Mouse (Mus musculus): Measurements from ENCODE around the gene Hbq1b. TPM values are rescaled to one million over a fixed set of nuclear protein-coding genes. Genes with fewer than 3 reads are reported as not detected.
"Not testable (repeated sequence)": the region's sequence is repeated elsewhere in the genome, so short reads cannot be mapped to it uniquely, and the experiment has no call there.

Hbq1b gene
- polyA plus RNA-seq, 1 experiment from 2014 or later, result 1.6 TPM

GRCm38 (mm10) chr11:32293479-32293878 is 6.7 kb downstream of the Hbq1b start:
- H3K4me3 ChIP-seq (ENCODE audit: low read length); H3K4me2 ChIP-seq (replicated peaks; ENCODE audit: low read depth, low read length); H3K9me3 ChIP-seq (ENCODE audit: control insufficient read depth, low read length); H3K27ac ChIP-seq (ENCODE audit: low read depth, low read length); ATAC-seq (ENCODE audit: low FRiP score, low TSS enrichment); H3K27me3 ChIP-seq (ENCODE audit: control insufficient read depth, insufficient read depth, low read length); H3K4me1 ChIP-seq (ENCODE audit: control insufficient read depth, insufficient read depth, low read length); H3K36me3 ChIP-seq (ENCODE audit: control insufficient read depth, insufficient read depth, low read length); H3K9ac ChIP-seq (ENCODE audit: low read depth, low read length): not testable (repeated sequence)
- WGBS, result 71% methylated on average over 3 of the region's 3 CpGs

- ATAC-seq (ENCODE audit: low FRiP score, low TSS enrichment), result 0 out of 2 replicates have a peak, but pooled peaks have one; percentile 29
- H3K4me2 ChIP-seq (replicated peaks; ENCODE audit: low read depth, low read length); H3K9me3 ChIP-seq (ENCODE audit: control insufficient read depth, low read length); H3K9ac ChIP-seq (ENCODE audit: low read depth, low read length); H3K36me3 ChIP-seq (ENCODE audit: control insufficient read depth, insufficient read depth, low read length); H3K27me3 ChIP-seq (ENCODE audit: control insufficient read depth, insufficient read depth, low read length); H3K27ac ChIP-seq (ENCODE audit: low read depth, low read length); H3K4me3 ChIP-seq (ENCODE audit: low read length); H3K4me1 ChIP-seq (ENCODE audit: control insufficient read depth, insufficient read depth, low read length): not testable (repeated sequence)
- WGBS, result no CpG with 5 or more reads among the region's 4 CpGs
Observed at GRCm38 (mm10) chr11:32296203-32296602, 9.4 kb downstream of the Hbq1b start, which contains the start of gene Hba-a2. Gene Hba-a2 (plus strand): TSS chr11:32296489.

- ATAC-seq (ENCODE audit: low FRiP score, low TSS enrichment); H3K27ac ChIP-seq (ENCODE audit: low read depth, low read length); H3K4me3 ChIP-seq (ENCODE audit: low read length); H3K36me3 ChIP-seq (ENCODE audit: control insufficient read depth, insufficient read depth, low read length); H3K9me3 ChIP-seq (ENCODE audit: control insufficient read depth, low read length); H3K9ac ChIP-seq (ENCODE audit: low read depth, low read length); H3K27me3 ChIP-seq (ENCODE audit: control insufficient read depth, insufficient read depth, low read length); H3K4me2 ChIP-seq (replicated peaks; ENCODE audit: low read depth, low read length); H3K4me1 ChIP-seq (ENCODE audit: control insufficient read depth, insufficient read depth, low read length): not testable (repeated sequence)
- WGBS, result 40% methylated on average over 2 of the region's 2 CpGs
Observed at GRCm38 (mm10) chr11:32297417-32297816, 10.7 kb downstream of the Hbq1b start.

GRCm38 (mm10) chr11:32297866-32298531 is 11.2 kb downstream of the Hbq1b start:
- Histone ChIP-seq H3K4me2 (replicated peaks; ENCODE audit: low read depth, low read length) (no peak overlapping the region), H3K27ac (ENCODE audit: low read depth, low read length) (no peak overlapping the region), H3K9ac (ENCODE audit: low read depth, low read length) (no peak overlapping the region), H3K27me3 (ENCODE audit: control insufficient read depth, insufficient read depth, low read length) (no peaks in the 10 kb centered on the region; the same call in 1 of the 2 replicates), H3K9me3 (ENCODE audit: control insufficient read depth, low read length) (no peaks in the 10 kb centered on the region), H3K4me3 (ENCODE audit: low read length) (no peak overlapping the region), H3K36me3 (ENCODE audit: control insufficient read depth, insufficient read depth, low read length) (no peaks in the 10 kb centered on the region), H3K4me1 (ENCODE audit: control insufficient read depth, insufficient read depth, low read length) (no peaks in the 10 kb centered on the region)
- ATAC-seq (ENCODE audit: low FRiP score, low TSS enrichment), result no peak
- WGBS, result 89% methylated on average over 1 of the region's 1 CpGs

GRCm38 (mm10) chr11:32298532-32298918 is 11.8 kb downstream of the Hbq1b start:
- 96% methylated on average over 2 of the region's 2 CpGs for WGBS
- Histone ChIP-seq H3K4me3 (ENCODE audit: low read length) (no peak overlapping the region), H3K4me1 (ENCODE audit: control insufficient read depth, insufficient read depth, low read length) (no peaks in the 10 kb centered on the region), H3K4me2 (replicated peaks; ENCODE audit: low read depth, low read length) (no peak overlapping the region), H3K9me3 (ENCODE audit: control insufficient read depth, low read length) (no peaks in the 10 kb centered on the region), H3K36me3 (ENCODE audit: control insufficient read depth, insufficient read depth, low read length) (no peaks in the 10 kb centered on the region), H3K27ac (ENCODE audit: low read depth, low read length) (no peak overlapping the region), H3K9ac (ENCODE audit: low read depth, low read length) (no peak overlapping the region), H3K27me3 (ENCODE audit: control insufficient read depth, insufficient read depth, low read length) (no peaks in the 10 kb centered on the region; the same call in 1 of the 2 replicates)
- no peak for ATAC-seq (ENCODE audit: low FRiP score, low TSS enrichment)

GRCm38 (mm10) chr11:32299865-32300264 is 13.1 kb downstream of the Hbq1b start, which contains the start of gene Hbq1a:
Gene Hbq1a (plus strand): TSS chr11:32300069.
- not testable (repeated sequence) for H3K27ac ChIP-seq (ENCODE audit: low read depth, low read length); H3K9ac ChIP-seq (ENCODE audit: low read depth, low read length); H3K27me3 ChIP-seq (ENCODE audit: control insufficient read depth, insufficient read depth, low read length); H3K4me1 ChIP-seq (ENCODE audit: control insufficient read depth, insufficient read depth, low read length); H3K36me3 ChIP-seq (ENCODE audit: control insufficient read depth, insufficient read depth, low read length); H3K9me3 ChIP-seq (ENCODE audit: control insufficient read depth, low read length); H3K4me3 ChIP-seq (ENCODE audit: low read length)
- peak within 1 kb of the TSS; percentile 37; the same call in 1 of the 2 replicates for H3K4me2 ChIP-seq (replicated peaks; ENCODE audit: low read depth, low read length)
- 3% methylated on average over 16 of the region's 16 CpGs for WGBS
- ATAC-seq (ENCODE audit: low FRiP score, low TSS enrichment), result peak; percentile 67

- Histone ChIP-seq H3K4me3 (ENCODE audit: low read length) (no peak overlapping the region; the same call in 1 of the 2 replicates), H3K9me3 (ENCODE audit: control insufficient read depth, low read length) (no peaks in the 10 kb centered on the region), H3K9ac (ENCODE audit: low read depth, low read length) (no peak overlapping the region), H3K27ac (ENCODE audit: low read depth, low read length) (no peak overlapping the region), H3K36me3 (ENCODE audit: control insufficient read depth, insufficient read depth, low read length) (no peaks in the 10 kb centered on the region), H3K27me3 (ENCODE audit: control insufficient read depth, insufficient read depth, low read length) (no peaks in the 10 kb centered on the region; the same call in 1 of the 2 replicates), H3K4me1 (ENCODE audit: control insufficient read depth, insufficient read depth, low read length) (no peaks in the 10 kb centered on the region), H3K4me2 (replicated peaks; ENCODE audit: low read depth, low read length) (peak overlapping the region; percentile 37; the same call in 1 of the 2 replicates)
- ATAC-seq (ENCODE audit: low FRiP score, low TSS enrichment), result no peak; the same call in 1 of the 2 replicates
- 53% methylated on average over 14 of the region's 17 CpGs for WGBS
Observed at GRCm38 (mm10) chr11:32300279-32301267, 13.8 kb downstream of the Hbq1b start.

GRCm38 (mm10) chr11:32301506-32301905 is 14.7 kb downstream of the Hbq1b start:
- H3K4me2 ChIP-seq (replicated peaks; ENCODE audit: low read depth, low read length), result no peak overlapping the region
- H3K27ac ChIP-seq (ENCODE audit: low read depth, low read length), result no peak overlapping the region
- no peak overlapping the region for H3K9ac ChIP-seq (ENCODE audit: low read depth, low read length)
- H3K4me1 ChIP-seq (ENCODE audit: control insufficient read depth, insufficient read depth, low read length), result no peaks in the 10 kb centered on the region
- no peaks in the 10 kb centered on the region for H3K9me3 ChIP-seq (ENCODE audit: control insufficient read depth, low read length)
- no peak overlapping the region for H3K4me3 ChIP-seq (ENCODE audit: low read length)
- H3K27me3 ChIP-seq (ENCODE audit: control insufficient read depth, insufficient read depth, low read length), result no peaks in the 10 kb centered on the region; the same call in 1 of the 2 replicates
- H3K36me3 ChIP-seq (ENCODE audit: control insufficient read depth, insufficient read depth, low read length), result no peaks in the 10 kb centered on the region
- no peak for ATAC-seq (ENCODE audit: low FRiP score, low TSS enrichment)
- 79% methylated on average over 1 of the region's 1 CpGs for WGBS

All from kidney, embryonic 14.5 days (tissue).